7 mouse cellular contexts compared by ENCODE assay signal in genomic region chr4:126111153-126111549, GRCm38 (mm10). TPM values are rescaled to one million over a fixed set of nuclear protein-coding genes. Genes with fewer than 3 reads are reported as not detected.
DNase-seq lines count a peak whose midpoint lies in the region; ATAC-seq and TF ChIP-seq lines count a peak whose summit lies in the region.

No protein-coding gene starts in this region.

- TF ChIP-seq POLR2A in spleen, adult 2 months (IDR thresholded peaks at IDR 0.05; ENCODE audit: low read depth, low read length): no peak

- 15% methylated on average over 7 of the region's 7 CpGs for WGBS in spleen, adult 2 months
- 18% methylated on average over 7 of the region's 7 CpGs for WGBS in forebrain, embryonic 10.5 days
- WGBS in neural tube, embryonic 13.5 days: 25% methylated on average over 7 of the region's 7 CpGs

- peak overlapping the region; percentile 35 for H3K4me2 ChIP-seq in neural tube, embryonic 13.5 days

- intact Hi-C loops in left cerebral cortex, postnatal 14 days (cut with DNase I): loop anchor here (2.0 kb wide), 1 partner anchor 24 kb away; no protein-coding TSS in a partner anchor

- ATAC-seq in neural tube, embryonic 13.5 days (ENCODE audit: low read depth): no peak

- no peaks in the 10 kb centered on the region for H3K36me3 ChIP-seq in spleen, adult 2 months (ENCODE audit: control insufficient read depth, insufficient read depth, low read length)
- no peaks in the 10 kb centered on the region for H3K36me3 ChIP-seq in forebrain, embryonic 10.5 days (replicated peaks)
- no peaks in the 10 kb centered on the region for H3K36me3 ChIP-seq in neural tube, embryonic 13.5 days

- H3K4me3 ChIP-seq in spleen, adult 2 months (ENCODE audit: extremely low read depth, insufficient read depth, insufficient read length): peak overlapping the region; percentile 7; the same call in 1 of the 2 replicates
- peak overlapping the region; percentile 14; the same call in 1 of the 2 replicates for H3K4me3 ChIP-seq in forebrain, embryonic 10.5 days
- no peak overlapping the region for H3K4me3 ChIP-seq in neural tube, embryonic 13.5 days

- peaks cover 19% of the 10 kb centered on the region; the same call in 1 of the 2 replicates for H3K4me1 ChIP-seq in spleen, adult 2 months (ENCODE audit: control insufficient read depth, insufficient read depth, insufficient read length)
- peaks cover 59% of the 10 kb centered on the region for H3K4me1 ChIP-seq in forebrain, embryonic 10.5 days
- peaks cover 72% of the 10 kb centered on the region for H3K4me1 ChIP-seq in neural tube, embryonic 13.5 days (replicated peaks)

- no peaks in the 10 kb centered on the region for H3K27me3 ChIP-seq in spleen, adult 2 months (ENCODE audit: control insufficient read depth, insufficient read depth, low read length)
- H3K27me3 ChIP-seq in forebrain, embryonic 10.5 days (ENCODE audit: poor library complexity, severe bottlenecking): no peaks in the 10 kb centered on the region
- H3K27me3 ChIP-seq in neural tube, embryonic 13.5 days: no peaks in the 10 kb centered on the region

- no peaks in the 10 kb centered on the region for H3K9me3 ChIP-seq in forebrain, embryonic 10.5 days
- H3K9me3 ChIP-seq in neural tube, embryonic 13.5 days: no peaks in the 10 kb centered on the region

- DNase-seq in spleen, adult 2 months (ENCODE audit: low read depth in 1 of 2, low spot score in 2 of 2): no peak
- no peak for DNase-seq in spleen, postnatal 10 days (ENCODE audit: low spot score in 2 of 2)
- DNase-seq in forebrain, embryonic 10.5 days (ENCODE audit: extremely low spot score, low spot score): no peak
- peak; percentile 57 to 65 for DNase-seq in kidney, postnatal 36 days
- no peak for DNase-seq in left cerebral cortex, postnatal 14 days (ENCODE audit: low spot score in 2 of 2)
- no peak for DNase-seq in layer of hippocampus, adult 9-11 months

- peak overlapping the region; percentile 88 for H3K27ac ChIP-seq in spleen, adult 2 months (ENCODE audit: insufficient read depth, low read length)
- peak overlapping the region; percentile 67; the same call in 1 of the 2 replicates for H3K27ac ChIP-seq in forebrain, embryonic 10.5 days
- H3K27ac ChIP-seq in neural tube, embryonic 13.5 days (replicated peaks): peak overlapping the region; percentile 85

- TF ChIP-seq CTCF in spleen, adult 2 months (IDR thresholded peaks at IDR 0.05; ENCODE audit: extremely low read depth, insufficient read depth, insufficient read length, insufficient replicate concordance): no peak

- peak overlapping the region; percentile 50 for H3K9ac ChIP-seq in neural tube, embryonic 13.5 days

RNA-seq across cellular contexts. Expression of gene Stk40, which starts 7.4 kb away (rescaled TPM):
- 19.4 and 21.0 TPM in 2 replicates for polyA plus RNA-seq in spleen, adult 2 months (2012; rRNA removed)
- 43.7 and 45.5 TPM in 2 replicates for polyA plus RNA-seq in forebrain, embryonic 10.5 days (2016; fragmentation: Nextera tagmentation; extraction: Ambion mirVana)
- 33.9 and 37.7 TPM in 2 replicates for polyA plus RNA-seq in neural tube, embryonic 13.5 days (2015; fragmentation: Nextera tagmentation; extraction: Ambion mirVana)
- 10 to 100 TPM; 26.5 to 28.8 TPM for total RNA-seq in left cerebral cortex, postnatal 14 days (2021)

RNA-seq across cellular contexts. Expression of gene Lsm10, which starts 14.7 kb away (rescaled TPM):
- polyA plus RNA-seq in spleen, adult 2 months (2012; rRNA removed): 22.2 and 25.7 TPM in 2 replicates
- polyA plus RNA-seq in forebrain, embryonic 10.5 days (2016; fragmentation: Nextera tagmentation; extraction: Ambion mirVana): 53.7 and 55.1 TPM in 2 replicates
- polyA plus RNA-seq in neural tube, embryonic 13.5 days (2015; fragmentation: Nextera tagmentation; extraction: Ambion mirVana): 47.7 and 54.3 TPM in 2 replicates
- total RNA-seq in left cerebral cortex, postnatal 14 days (2021): 10 to 100 TPM; 14.7 to 15.4 TPM

RNA-seq across cellular contexts. Expression of gene Eva1b, which starts 36.4 kb away (rescaled TPM):
- 57.5 and 89.5 TPM in 2 replicates for polyA plus RNA-seq in spleen, adult 2 months (2012; rRNA removed)
- polyA plus RNA-seq in forebrain, embryonic 10.5 days (2016; fragmentation: Nextera tagmentation; extraction: Ambion mirVana): 19.1 and 20.7 TPM in 2 replicates
- polyA plus RNA-seq in neural tube, embryonic 13.5 days (2015; fragmentation: Nextera tagmentation; extraction: Ambion mirVana): 15.3 and 19.8 TPM in 2 replicates
- 1 to 10 TPM; 6.5 to 7.0 TPM for total RNA-seq in left cerebral cortex, postnatal 14 days (2021)

RNA-seq across cellular contexts. Expression of gene Sh3d21, which starts 52.1 kb away (rescaled TPM):
- 0.34 and 0.54 TPM in 2 replicates for polyA plus RNA-seq in spleen, adult 2 months (2012; rRNA removed)
- polyA plus RNA-seq in forebrain, embryonic 10.5 days (2016; fragmentation: Nextera tagmentation; extraction: Ambion mirVana): 1.5 and 1.6 TPM in 2 replicates
- polyA plus RNA-seq in neural tube, embryonic 13.5 days (2015; fragmentation: Nextera tagmentation; extraction: Ambion mirVana): 0.89 and 2.0 TPM in 2 replicates
- total RNA-seq in left cerebral cortex, postnatal 14 days (2021): 1 to 10 TPM in 1 of 2 experiments, under 1 TPM in 1; 0.79 to 1.0 TPM

RNA-seq across cellular contexts. Expression of gene Oscp1, which starts 52.8 kb away (rescaled TPM):
- polyA plus RNA-seq in spleen, adult 2 months (2012; rRNA removed): 0.35 and 0.46 TPM in 2 replicates
- 31.1 and 34.4 TPM in 2 replicates for polyA plus RNA-seq in forebrain, embryonic 10.5 days (2016; fragmentation: Nextera tagmentation; extraction: Ambion mirVana)
- 30.1 and 30.2 TPM in 2 replicates for polyA plus RNA-seq in neural tube, embryonic 13.5 days (2015; fragmentation: Nextera tagmentation; extraction: Ambion mirVana)
- total RNA-seq in left cerebral cortex, postnatal 14 days (2021): 10 to 100 TPM; 49.7 to 55.3 TPM

Comparison
In these comparisons a context has a peak if more than half of its experiments do, and no peak if none do; other contexts are left out.
1. DNase-seq: peak in kidney, postnatal 36 days (2 of 2); none in spleen, adult 2 months (0 of 2), spleen, postnatal 10 days (0 of 2), forebrain, embryonic 10.5 days (single experiment), left cerebral cortex, postnatal 14 days (0 of 2) and layer of hippocampus, adult 9-11 months (single experiment).
2. Peak in every context shown above with its lines, with median percentiles within 50 percentile points of each other: H3K27ac ChIP-seq.